Mouse (Mus musculus) lung, embryonic 14.5 days (tissue): ENCODE results near the gene Ccn1. TPM values are rescaled to one million over a fixed set of nuclear protein-coding genes. Genes with fewer than 3 reads are reported as not detected.

Experiments
- ATAC-seq: fragments of 200-750 bp; cut with Nextera tagmentation; 2 replicates; pipeline ENCODE4 v1.8.0; 2017; ENCODE audit warnings: mild to moderate bottlenecking, moderate TSS enrichment, moderate library complexity; ENCODE audit not compliant: insufficient read depth
- DNase-seq: peaks from one replicate; pipeline ENCODE4 v3.0.0-alpha.2; 2015
- H3K27ac ChIP-seq: fragments of 300-500 bp; sonication (generic); 2 replicates; pipeline ENCODE4 v1.5.1; 2014; ENCODE audit warnings: low read depth, mild to moderate bottlenecking, moderate library complexity
- H3K27me3 ChIP-seq: fragments of 300-500 bp; sonication (generic); 2 replicates; pipeline ENCODE4 v1.6.1; 2014; ENCODE audit warnings: low read length, control low read depth; ENCODE audit not compliant: insufficient read depth
- H3K36me3 ChIP-seq: fragments of 300-500 bp; sonication (generic); 2 replicates; pipeline ENCODE4 v1.6.1; 2014; ENCODE audit warnings: control low read depth; ENCODE audit not compliant: insufficient read depth
- H3K4me1 ChIP-seq: fragments of 300-500 bp; sonication (generic); 2 replicates; pipeline ENCODE4 v1.6.1; 2014; ENCODE audit warnings: antibody characterized with exemption, control low read depth; ENCODE audit not compliant: insufficient read depth
- H3K4me2 ChIP-seq: fragments of 300-500 bp; sonication (generic); 2 replicates; pipeline ENCODE4 v1.6.1; 2014; ENCODE audit warnings: mild to moderate bottlenecking
- H3K4me3 ChIP-seq: fragments of 300-500 bp; sonication (generic); 2 replicates; pipeline ENCODE4 v1.5.1; 2014; ENCODE audit warnings: low read depth, low read length
- H3K9ac ChIP-seq: fragments of 300-500 bp; sonication (generic); 2 replicates; pipeline ENCODE4 v1.6.1; 2014
- H3K9me3 ChIP-seq: fragments of 300-500 bp; sonication (generic); 2 replicates; pipeline ENCODE4 v1.6.1; 2016; ENCODE audit warnings: low read depth, low read length, control low read depth
- CTCF ChIP-seq: IDR thresholded peaks from 2 replicates; pipeline ENCODE4 v1.5.1; 2016; ENCODE audit warnings: antibody characterized with exemption, low read depth
- WGBS: fragments of 180-500 bp; shearing (Covaris S2); extraction: QIAGEN DNeasy Blood & Tissue Kit; methylation state at CpG from one replicate; pipeline ENCODE4 v1.1.7; 2014; 5-methylcytosine and 5-hydroxymethylcytosine counted together
- polyA plus RNA-seq: library from polyadenylated mRNA; unstranded; fragments of >200 nt; fragmentation: Nextera tagmentation; extraction: Ambion mirVana; gene quantifications from 2 replicates; pipeline ENCODE4 v1.2.1, GENCODE M21; 2014

Gene Ccn1
- polyA plus RNA-seq, 1 experiment from 2014 or later: 41.6 TPM

DNA sequence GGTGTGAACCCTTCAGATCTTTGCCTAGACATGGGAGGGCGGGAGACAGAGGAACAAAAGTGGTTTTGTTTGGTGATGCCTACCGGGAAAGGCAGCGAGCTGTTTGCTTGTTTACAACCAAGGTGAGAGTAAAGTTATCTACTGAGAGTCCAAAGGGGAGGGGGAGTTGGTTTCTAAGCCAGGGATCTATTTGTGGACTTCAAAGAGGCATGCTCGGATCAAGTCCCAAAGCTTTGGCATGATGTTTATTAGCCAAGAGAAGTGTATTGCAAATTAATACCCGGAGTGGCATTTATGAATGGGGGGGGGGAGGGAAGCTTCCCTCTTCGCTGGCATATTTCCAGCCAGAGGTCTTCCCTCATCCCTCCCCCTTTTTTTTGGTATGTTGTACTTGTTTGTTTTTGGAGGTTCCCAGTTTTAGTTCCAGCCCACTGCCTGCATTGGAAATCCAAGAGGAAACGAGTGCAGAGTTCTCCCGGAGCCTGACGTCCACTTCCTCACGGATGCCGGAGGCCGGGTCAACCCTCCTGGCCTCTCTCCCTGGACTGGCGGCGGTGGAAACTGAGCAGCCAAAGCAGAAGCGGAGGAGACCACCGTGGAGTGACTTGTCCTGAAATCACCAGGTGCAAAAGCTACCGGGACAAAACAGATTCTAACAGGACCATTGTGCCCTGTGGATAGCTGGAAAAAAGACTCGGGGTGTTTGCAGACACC is 674 bp upstream of the Ccn1 start:
- Histone ChIP-seq H3K36me3 (peaks cover 17% of the 10 kb centered on the region), H3K4me2 (peak overlapping the region; percentile 88), H3K4me3 (peak overlapping the region; percentile 70), H3K4me1 (peaks cover 26% of the 10 kb centered on the region), H3K27ac (peak overlapping the region; percentile 95), H3K9me3 (no peaks in the 10 kb centered on the region), H3K9ac (peak overlapping the region; percentile 89), H3K27me3 (no peaks in the 10 kb centered on the region)
- under 1% methylated on average over 18 of the region's 18 CpGs for WGBS
- ATAC-seq (no peak), DNase-seq (peak; percentile 85)
- no peak for TF ChIP-seq CTCF

DNA sequence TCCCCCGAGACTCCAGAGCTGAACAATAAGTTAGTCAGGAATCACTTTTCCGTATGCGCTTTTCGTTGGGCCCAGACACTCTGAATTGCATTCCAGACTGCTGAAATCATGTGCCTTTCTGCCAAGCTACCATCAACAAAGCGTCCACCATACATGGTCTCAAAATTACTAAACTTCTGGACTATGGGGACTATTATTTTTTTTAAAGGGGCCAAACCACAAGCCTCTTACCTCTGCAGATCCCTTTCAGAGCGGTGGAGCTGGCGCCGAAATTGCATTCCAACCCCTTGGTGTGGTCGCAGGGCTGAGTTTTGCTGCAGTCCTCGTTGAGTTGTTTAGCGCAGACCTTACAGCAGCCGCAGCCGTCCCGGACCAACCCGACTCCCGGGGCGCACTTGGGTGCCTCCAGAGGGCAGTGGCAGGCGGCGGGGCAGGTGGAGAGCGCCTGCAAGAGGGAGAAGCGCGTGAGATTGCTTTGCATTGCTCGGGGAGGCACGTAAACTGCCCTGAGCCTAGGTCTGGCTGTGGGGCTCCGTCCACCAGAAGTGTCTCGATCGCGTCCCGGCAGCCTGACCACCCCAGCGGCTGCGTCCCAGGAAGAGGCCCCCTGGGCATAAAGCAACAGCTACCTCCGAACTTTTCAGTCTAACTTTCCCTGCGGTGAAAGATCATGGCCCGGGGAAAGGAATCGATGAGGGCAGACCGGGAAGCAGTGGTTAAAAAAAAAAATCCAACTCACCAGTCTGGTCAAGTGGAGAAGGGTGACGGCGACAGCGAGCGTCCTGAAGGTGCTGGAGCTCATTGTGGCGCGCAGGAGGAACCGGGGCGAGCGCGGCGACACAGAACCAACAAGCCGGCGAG is 560 bp downstream of the Ccn1 start:
- Histone ChIP-seq H3K36me3 (peaks cover 17% of the 10 kb centered on the region), H3K4me1 (peaks cover 26% of the 10 kb centered on the region), H3K9me3 (no peaks in the 10 kb centered on the region), H3K4me2 (peak overlapping the region; percentile 88), H3K27ac (peak overlapping the region; percentile 95), H3K4me3 (peak overlapping the region; percentile 70), H3K9ac (peak overlapping the region; percentile 89), H3K27me3 (no peaks in the 10 kb centered on the region)
- ATAC-seq (0 out of 2 replicates have a peak, but pooled peaks have one; percentile 6), DNase-seq (peak; percentile 83)
- under 1% methylated on average over 49 of the region's 49 CpGs for WGBS
- peak; percentile 63 for TF ChIP-seq CTCF

DNA sequence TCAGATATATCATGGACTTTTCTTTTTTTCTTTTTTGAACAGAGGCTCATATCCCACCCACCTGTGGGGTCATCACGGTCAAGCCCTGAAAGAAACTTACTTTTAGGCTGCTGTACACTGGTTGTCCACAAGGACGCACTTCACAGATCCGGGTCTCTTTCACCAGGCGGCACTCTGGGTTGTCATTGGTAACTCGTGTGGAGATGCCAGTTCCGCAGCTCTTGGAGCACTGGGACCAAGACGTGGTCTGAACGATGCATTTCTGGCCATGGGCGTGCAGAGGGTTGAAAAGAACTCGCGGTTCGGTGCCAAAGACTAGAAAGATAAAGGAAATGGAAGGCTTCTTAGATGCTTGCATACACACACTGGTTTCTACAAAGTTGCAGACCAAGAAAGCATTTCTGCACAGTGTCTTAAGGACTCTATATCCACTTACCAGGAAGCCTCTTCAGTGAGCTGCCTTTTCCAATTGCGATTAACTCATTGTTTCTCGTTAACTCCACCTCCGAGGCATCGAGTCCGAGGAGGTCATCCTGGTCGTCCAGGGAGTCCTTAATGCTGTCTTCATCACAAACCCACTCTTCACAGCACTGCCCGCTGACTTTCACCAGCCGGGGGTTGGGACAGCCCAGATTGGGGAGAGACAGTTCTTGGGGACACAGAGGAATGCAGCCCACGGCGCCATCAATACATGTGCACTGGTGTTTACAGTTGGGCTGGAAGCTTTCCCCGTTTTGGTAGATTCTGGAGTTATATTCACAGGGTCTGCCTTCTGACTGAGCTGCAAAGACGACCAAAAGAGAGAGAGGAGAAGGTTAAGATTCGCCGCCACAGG is 1.5 kb downstream of the Ccn1 start:
- peak; percentile 76 for DNase-seq
- peak; percentile 73 for TF ChIP-seq CTCF
- peak overlapping the region; percentile 95 for H3K27ac ChIP-seq
- peaks cover 17% of the 10 kb centered on the region for H3K36me3 ChIP-seq
- peak overlapping the region; percentile 70 for H3K4me3 ChIP-seq
- WGBS: 15% methylated on average over 26 of the region's 26 CpGs
- H3K27me3 ChIP-seq: no peaks in the 10 kb centered on the region
- H3K9ac ChIP-seq: peak overlapping the region; percentile 89
- peak overlapping the region; percentile 88 for H3K4me2 ChIP-seq
- H3K9me3 ChIP-seq: no peaks in the 10 kb centered on the region
- H3K4me1 ChIP-seq: peaks cover 22% of the 10 kb centered on the region
- ATAC-seq: no peak

DNA sequence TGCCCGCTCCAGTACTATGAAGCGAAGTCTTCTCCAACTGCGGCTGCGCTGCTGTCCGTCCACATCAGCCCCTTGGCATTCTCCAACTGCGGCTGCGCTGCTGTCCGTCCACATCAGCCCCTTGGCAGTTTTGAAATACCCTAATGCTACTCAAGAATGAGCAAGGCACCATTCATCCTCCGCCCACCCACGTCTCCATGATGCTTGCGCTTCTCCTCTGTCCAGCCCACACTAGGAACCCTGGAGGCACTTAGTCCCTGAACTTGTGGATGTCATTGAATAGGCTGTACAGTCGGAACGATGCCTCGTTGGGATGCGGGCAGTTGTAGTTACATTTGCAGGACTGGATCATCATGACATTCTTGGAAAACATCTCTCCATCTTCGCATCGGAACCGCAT is 2.4 kb downstream of the Ccn1 start:
- TF ChIP-seq CTCF: no peak
- peak overlapping the region; percentile 88 for H3K4me2 ChIP-seq
- no peak for ATAC-seq

DNA sequence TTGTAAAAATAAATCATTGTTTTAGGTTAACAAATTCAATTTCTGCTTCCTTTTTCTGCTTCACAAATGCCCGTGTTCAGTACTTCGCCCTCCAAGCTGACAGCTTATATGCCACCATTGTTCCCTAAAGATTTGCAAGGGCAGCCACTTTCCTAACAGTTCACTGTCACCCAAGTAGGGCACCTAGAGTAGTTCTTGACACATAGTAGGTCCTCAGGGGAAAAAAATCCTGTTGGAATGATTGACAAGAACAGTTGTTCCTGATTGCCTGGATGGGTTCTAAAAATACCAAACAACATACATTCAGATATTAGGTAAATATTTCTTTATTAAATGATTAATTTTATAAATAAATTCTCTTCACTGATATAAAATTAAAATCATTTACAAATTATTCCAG is 3.1 kb downstream of the Ccn1 start:
- no peaks in the 10 kb centered on the region for H3K9me3 ChIP-seq
- ATAC-seq (no peak), DNase-seq (no peak)
- no peaks in the 10 kb centered on the region for H3K27me3 ChIP-seq
- no peak for TF ChIP-seq CTCF
- WGBS: 82% methylated on average over 2 of the region's 2 CpGs
- no peak overlapping the region for H3K4me2 ChIP-seq
- peaks cover 13% of the 10 kb centered on the region for H3K4me1 ChIP-seq
- no peak overlapping the region for H3K27ac ChIP-seq
- H3K36me3 ChIP-seq: peaks cover 17% of the 10 kb centered on the region
- no peak overlapping the region for H3K4me3 ChIP-seq
- H3K9ac ChIP-seq: no peak overlapping the region

More for the DNA sequence above, 2.4 kb downstream of the Ccn1 start:
- Histone ChIP-seq H3K4me3 (no peak overlapping the region), H3K27ac (no peak overlapping the region), H3K36me3 (peaks cover 17% of the 10 kb centered on the region), H3K27me3 (no peaks in the 10 kb centered on the region), H3K4me1 (peaks cover 17% of the 10 kb centered on the region), H3K9ac (no peak overlapping the region; the same call in 1 of the 2 replicates), H3K9me3 (no peaks in the 10 kb centered on the region)
- WGBS: 93% methylated on average over 18 of the region's 18 CpGs
- no peak for DNase-seq

DNA sequence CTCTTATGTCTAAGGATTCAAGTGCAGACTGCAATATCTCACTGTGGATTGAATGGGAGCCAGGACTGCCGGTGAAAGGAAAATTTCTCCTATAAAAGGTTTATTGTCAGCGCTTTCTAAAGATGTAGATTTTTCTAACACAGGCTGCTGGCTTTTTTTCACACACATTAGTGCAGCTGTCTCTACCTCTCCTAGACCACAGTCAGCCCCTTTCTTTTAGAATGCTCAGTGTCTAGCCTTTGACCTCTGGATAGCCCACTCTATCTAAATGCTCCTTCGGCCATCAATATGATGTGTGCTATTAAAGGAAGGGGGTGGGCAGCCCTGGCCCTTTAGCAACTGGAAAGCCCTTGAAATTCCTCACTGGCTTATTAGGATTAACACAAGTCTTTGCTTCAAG is 3.8 kb downstream of the Ccn1 start:
- WGBS: 44% methylated on average over 3 of the region's 3 CpGs
- Histone ChIP-seq H3K27me3 (no peaks in the 10 kb centered on the region), H3K36me3 (peaks cover 17% of the 10 kb centered on the region), H3K4me1 (peaks cover 8% of the 10 kb centered on the region), H3K9me3 (no peaks in the 10 kb centered on the region), H3K9ac (no peak overlapping the region), H3K4me3 (no peak overlapping the region), H3K27ac (no peak overlapping the region), H3K4me2 (no peak overlapping the region)
- TF ChIP-seq CTCF: no peak
- DNase-seq (peak; percentile 37), ATAC-seq (no peak)
